Mouse (Mus musculus) stomach, postnatal 0 days (tissue): ENCODE measurements around the gene Atp5d. TPM values are rescaled to one million over a fixed set of nuclear protein-coding genes. Genes with fewer than 3 reads are reported as not detected.
A peak's percentile ranks its signal among the peaks of the same experiment; 100 is the strongest.

Experiments used
- ATAC-seq: fragments of 200-750 bp; cut with Nextera tagmentation; 2 replicates; pipeline ENCODE4 v1.8.0; 2017; ENCODE audit not compliant: low FRiP score, low TSS enrichment
- DNase-seq: peaks from one replicate; pipeline ENCODE4 v3.0.0-alpha.2; 2016; ENCODE audit warnings: low spot score
- H3K27ac ChIP-seq: fragments of 300-500 bp; sonication (generic); replicated peaks from 2 replicates; pipeline ENCODE4 v1.5.1; 2014; ENCODE audit warnings: mild to moderate bottlenecking, control low read depth
- H3K27me3 ChIP-seq: fragments of 300-500 bp; sonication (generic); 2 replicates; pipeline ENCODE4 v1.6.1; 2014; ENCODE audit warnings: low read length; ENCODE audit not compliant: control insufficient read depth, insufficient read depth
- H3K36me3 ChIP-seq: fragments of 300-500 bp; sonication (generic); 2 replicates; pipeline ENCODE4 v1.6.1; 2014; ENCODE audit warnings: low read length, mixed read lengths; ENCODE audit not compliant: control insufficient read depth, insufficient read depth
- H3K4me1 ChIP-seq: fragments of 300-500 bp; sonication (generic); replicated peaks from 2 replicates; pipeline ENCODE4 v1.6.1; 2014; ENCODE audit warnings: antibody characterized with exemption; ENCODE audit not compliant: control insufficient read depth, insufficient read depth
- H3K4me2 ChIP-seq: fragments of 300-500 bp; sonication (generic); replicated peaks from 2 replicates; pipeline ENCODE4 v1.6.1; 2014; ENCODE audit warnings: low read depth, mild to moderate bottlenecking, control low read depth, moderate library complexity
- H3K4me3 ChIP-seq: fragments of 300-500 bp; sonication (generic); 2 replicates; pipeline ENCODE4 v1.5.1; 2014; ENCODE audit warnings: low read depth, low read length, control low read depth
- H3K9ac ChIP-seq: fragments of 300-500 bp; sonication (generic); 2 replicates; pipeline ENCODE4 v1.6.1; 2014; ENCODE audit warnings: mild to moderate bottlenecking, low read length, control low read depth, mixed read lengths
- H3K9me3 ChIP-seq: fragments of 300-500 bp; sonication (generic); 2 replicates; pipeline ENCODE4 v1.6.1; 2016; ENCODE audit warnings: low read length; ENCODE audit not compliant: control insufficient read depth
- CTCF ChIP-seq: IDR thresholded peaks from 2 replicates; pipeline ENCODE4 v1.5.1; 2016; ENCODE audit warnings: antibody characterized with exemption, low read depth, mild to moderate bottlenecking, moderate library complexity
- EP300 ChIP-seq: optimal IDR thresholded peaks from 2 replicates; pipeline ENCODE3; 2016; ENCODE audit warnings: antibody characterized with exemption
- WGBS: fragments of 180-500 bp; shearing (Covaris S2); extraction: QIAGEN DNeasy Blood & Tissue Kit; methylation state at CpG from one replicate; pipeline ENCODE4 v1.1.7; 2014; 5-methylcytosine and 5-hydroxymethylcytosine counted together
- polyA plus RNA-seq: library from polyadenylated mRNA; unstranded; fragments of >200 nt; fragmentation: Nextera tagmentation; extraction: Ambion mirVana; gene quantifications from 2 replicates; pipeline ENCODE4 v1.2.1, GENCODE M21; 2015

Gene Atp5d
- polyA plus RNA-seq, 1 experiment from 2014 or later: 705 TPM

DNA sequence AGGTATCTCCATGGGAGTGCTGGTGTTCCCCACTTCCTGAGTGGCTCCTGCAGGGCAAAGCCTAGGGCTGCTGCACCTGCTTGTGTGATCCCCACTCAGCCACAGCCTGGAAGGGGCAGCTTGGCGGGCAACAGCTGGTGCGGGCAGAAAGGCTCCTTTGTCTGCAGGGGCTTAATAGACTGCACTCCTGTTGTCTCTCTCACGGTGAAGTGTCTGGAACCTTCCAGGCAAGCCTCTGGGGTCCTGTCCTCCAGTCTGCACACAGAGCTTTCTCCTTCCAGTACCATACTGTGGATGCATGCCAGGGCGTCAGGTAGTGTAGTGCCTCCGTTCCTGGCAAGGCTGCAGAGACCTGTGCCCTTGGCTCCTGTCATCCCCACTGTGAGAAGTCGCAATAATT is 19.9 kb upstream of the Atp5d start:
- Histone ChIP-seq H3K9ac (peak overlapping the region; percentile 27; the same call in 1 of the 2 replicates), H3K27me3 (no peaks in the 10 kb centered on the region), H3K4me3 (no peak overlapping the region; the same call in 1 of the 2 replicates), H3K4me2 (peak overlapping the region; percentile 90; the same call in 1 of the 2 replicates), H3K27ac (no peak overlapping the region), H3K9me3 (no peaks in the 10 kb centered on the region), H3K36me3 (0 out of 2 replicates have a peak, but pooled peaks cover 3% of the 10 kb centered on the region), H3K4me1 (peaks cover 10% of the 10 kb centered on the region; the same call in 1 of the 2 replicates)
- TF ChIP-seq EP300 (no peak), CTCF (no peak)
- ATAC-seq (no peak), DNase-seq (no peak)
- WGBS: 67% methylated on average over 6 of the region's 6 CpGs

DNA sequence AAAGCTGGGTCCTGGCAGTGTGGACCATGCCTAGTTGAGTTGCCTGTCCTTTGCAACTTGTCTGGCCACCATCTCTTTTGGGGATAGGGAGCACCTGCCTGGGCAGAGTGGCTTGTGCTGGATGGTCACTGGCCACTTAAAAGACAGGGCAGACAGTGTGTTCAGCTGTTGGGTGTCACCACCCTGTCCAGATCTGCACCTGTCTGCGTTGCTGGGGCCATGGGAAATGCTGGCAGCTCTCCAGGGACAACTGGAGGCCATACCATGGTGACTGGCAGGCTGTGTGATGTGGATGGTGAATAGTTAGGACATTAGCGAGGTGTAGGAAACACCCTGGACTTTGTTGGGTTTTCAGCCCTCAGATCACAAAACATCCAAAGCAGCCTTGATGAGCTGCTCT is 18.3 kb upstream of the Atp5d start:
- Histone ChIP-seq H3K27me3 (no peaks in the 10 kb centered on the region), H3K4me1 (peaks cover 10% of the 10 kb centered on the region; the same call in 1 of the 2 replicates), H3K4me3 (no peak overlapping the region), H3K36me3 (0 out of 2 replicates have a peak, but pooled peaks cover 3% of the 10 kb centered on the region), H3K4me2 (no peak overlapping the region), H3K9me3 (no peaks in the 10 kb centered on the region), H3K9ac (no peak overlapping the region), H3K27ac (no peak overlapping the region)
- DNase-seq (no peak), ATAC-seq (no peak)
- WGBS: 58% methylated on average over 2 of the region's 2 CpGs
- no peak for TF ChIP-seq CTCF
- TF ChIP-seq EP300: no peak

DNA sequence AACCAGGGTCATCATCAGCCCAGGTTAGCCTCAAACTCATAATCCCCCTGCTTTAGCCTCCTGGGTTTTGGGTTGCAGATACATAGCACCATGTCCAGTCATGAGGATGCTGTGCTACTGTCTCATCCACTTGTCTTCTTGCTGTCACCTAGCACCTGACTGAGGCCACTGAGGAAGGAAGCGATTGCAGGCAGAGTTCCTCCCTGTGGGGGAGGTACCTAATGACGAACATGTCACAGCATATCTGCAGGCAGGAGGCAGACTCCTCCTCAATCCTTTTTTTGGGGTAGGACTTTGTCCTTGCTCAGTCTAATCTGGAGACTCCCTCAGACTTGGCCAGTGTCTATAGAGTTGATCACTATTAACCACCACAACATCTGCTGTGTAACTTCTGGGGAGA is 16.8 kb upstream of the Atp5d start:
- Histone ChIP-seq H3K9ac (no peak overlapping the region), H3K4me2 (no peak overlapping the region), H3K9me3 (no peaks in the 10 kb centered on the region), H3K27me3 (no peaks in the 10 kb centered on the region), H3K4me3 (no peak overlapping the region), H3K27ac (no peak overlapping the region), H3K36me3 (peaks cover 11% of the 10 kb centered on the region; the same call in 1 of the 2 replicates), H3K4me1 (peaks cover 10% of the 10 kb centered on the region; the same call in 1 of the 2 replicates)
- TF ChIP-seq CTCF (no peak), EP300 (no peak)
- WGBS: 72% methylated on average over 2 of the region's 2 CpGs
- no peak for DNase-seq
- ATAC-seq: no peak

DNA sequence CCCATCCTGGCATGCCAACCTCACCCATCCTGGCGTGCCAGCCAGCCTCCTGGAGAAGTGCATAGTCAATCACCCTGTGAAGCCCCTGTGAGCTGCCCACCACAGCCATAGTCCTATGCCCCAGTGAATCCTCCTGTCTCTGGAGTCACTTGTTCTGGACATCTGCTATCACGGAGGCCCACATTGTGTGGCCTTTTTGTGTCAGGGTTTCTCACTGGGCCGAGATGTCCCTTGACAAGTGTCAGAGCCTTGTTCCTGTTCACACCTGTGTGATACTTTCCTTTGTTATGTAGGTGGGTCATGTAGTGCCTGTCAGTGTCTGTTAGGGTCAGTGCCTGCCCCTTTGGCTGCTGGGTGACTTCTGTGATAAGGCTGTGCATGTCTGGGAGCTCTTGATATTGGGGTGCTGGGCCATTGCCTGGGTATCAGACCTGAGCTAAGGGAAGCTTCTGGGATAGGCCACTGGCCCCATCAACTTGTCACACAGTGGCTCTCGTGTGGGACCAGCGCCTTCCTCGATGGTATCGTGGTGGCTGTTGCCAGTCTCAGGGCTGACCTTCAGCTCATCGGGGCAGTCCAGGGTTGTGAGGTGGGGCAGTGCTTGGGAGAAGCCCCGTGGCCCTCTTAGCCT is 14.4 kb upstream of the Atp5d start:
- WGBS: 82% methylated on average over 9 of the region's 9 CpGs
- H3K36me3 ChIP-seq: peaks cover 31% of the 10 kb centered on the region
- no peak for ATAC-seq
- H3K4me1 ChIP-seq: no peaks in the 10 kb centered on the region
- no peak for DNase-seq
- no peak for TF ChIP-seq EP300
- no peak for TF ChIP-seq CTCF
- H3K9ac ChIP-seq: no peak overlapping the region; the same call in 1 of the 2 replicates
- H3K27me3 ChIP-seq: no peaks in the 10 kb centered on the region
- no peak overlapping the region for H3K4me2 ChIP-seq
- H3K27ac ChIP-seq: no peak overlapping the region
- H3K4me3 ChIP-seq: no peak overlapping the region
- H3K9me3 ChIP-seq: no peaks in the 10 kb centered on the region

DNA sequence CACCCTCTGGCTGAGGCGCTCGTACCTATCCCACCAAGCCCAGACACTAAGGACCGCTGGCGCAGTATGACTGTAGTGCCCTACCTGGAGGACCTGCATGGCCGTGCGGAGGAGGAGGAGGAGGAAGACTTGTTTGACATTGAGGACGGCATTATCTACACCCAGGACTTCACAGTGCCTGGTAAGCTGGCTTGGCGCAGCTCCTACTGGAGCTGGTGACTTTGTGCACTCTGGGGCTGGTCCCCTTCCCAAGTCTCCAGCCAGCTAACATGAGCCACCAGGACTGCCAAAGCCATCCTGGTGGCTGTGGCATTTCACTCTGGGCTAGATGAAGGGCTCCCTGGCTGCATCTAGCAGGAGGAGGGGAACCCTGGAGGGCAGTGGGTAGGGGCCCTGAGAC is 10.5 kb upstream of the Atp5d start:
- H3K9me3 ChIP-seq: no peaks in the 10 kb centered on the region
- WGBS: 91% methylated on average over 8 of the region's 8 CpGs
- ATAC-seq: no peak

DNA sequence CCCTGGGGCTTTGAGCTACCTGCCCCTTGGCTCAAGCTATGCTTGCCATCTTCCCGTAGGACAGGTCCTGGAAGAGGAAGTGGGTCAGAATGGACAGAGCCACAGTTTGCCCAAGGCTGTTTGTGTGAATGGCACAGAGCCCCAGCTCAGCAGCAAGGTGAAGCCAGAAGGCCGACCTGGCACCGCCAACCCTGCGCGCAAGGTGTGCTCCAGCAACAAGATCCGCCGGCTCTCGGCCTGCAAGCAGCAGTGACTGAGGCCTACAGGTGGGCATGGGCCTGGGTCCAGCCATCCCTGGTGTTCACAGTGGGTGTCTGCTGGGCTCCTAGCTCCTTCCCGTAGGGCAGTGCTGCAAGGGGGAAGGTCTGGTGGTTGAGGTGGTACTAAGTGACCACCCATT is 8.6 kb upstream of the Atp5d start:
- H3K4me2 ChIP-seq: no peak overlapping the region
- no peak for TF ChIP-seq EP300
- TF ChIP-seq CTCF: no peak
- ATAC-seq (no peak), DNase-seq (peak; percentile 24)
- no peak overlapping the region for H3K4me3 ChIP-seq
- H3K27ac ChIP-seq: no peak overlapping the region
- no peaks in the 10 kb centered on the region for H3K4me1 ChIP-seq
- 85% methylated on average over 9 of the region's 9 CpGs for WGBS
- H3K9me3 ChIP-seq: no peaks in the 10 kb centered on the region
- no peak overlapping the region for H3K9ac ChIP-seq
- H3K36me3 ChIP-seq: peaks cover 53% of the 10 kb centered on the region
- no peaks in the 10 kb centered on the region for H3K27me3 ChIP-seq

More for the DNA sequence above, 10.5 kb upstream of the Atp5d start:
- Histone ChIP-seq H3K27ac (no peak overlapping the region), H3K27me3 (no peaks in the 10 kb centered on the region), H3K4me2 (no peak overlapping the region), H3K4me1 (no peaks in the 10 kb centered on the region), H3K9ac (no peak overlapping the region), H3K4me3 (no peak overlapping the region), H3K36me3 (peaks cover 53% of the 10 kb centered on the region)
- no peak for TF ChIP-seq CTCF
- DNase-seq: no peak
